Mouse (Mus musculus) kidney, postnatal 14 days (tissue): Measurements from ENCODE around the gene Rhoh.

Experiments
- DNase-seq: peaks from one replicate; pipeline ENCODE4 v3.0.0; 2022; ENCODE audit warnings: mixed read lengths

Rhoh gene

DNA sequence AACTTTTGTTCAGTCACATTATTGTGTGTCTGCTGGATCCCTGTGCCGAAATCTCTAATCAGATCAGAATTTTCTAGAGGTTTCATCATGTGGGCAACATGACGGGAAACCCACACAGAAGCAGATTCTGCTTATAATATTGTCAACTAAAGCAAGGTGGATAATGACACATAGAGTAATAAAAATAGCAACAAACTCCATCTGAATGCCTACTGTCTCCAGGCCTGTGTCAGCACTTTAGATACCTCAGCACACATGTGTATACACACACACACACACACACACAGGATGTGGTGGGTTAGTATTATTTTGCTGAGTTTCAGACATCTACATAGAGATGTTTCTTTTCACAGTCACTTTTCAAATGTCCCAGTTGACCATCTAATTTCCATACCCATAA, 36.7 kb downstream of the Rhoh start:
- DNase-seq, result no peak

DNA sequence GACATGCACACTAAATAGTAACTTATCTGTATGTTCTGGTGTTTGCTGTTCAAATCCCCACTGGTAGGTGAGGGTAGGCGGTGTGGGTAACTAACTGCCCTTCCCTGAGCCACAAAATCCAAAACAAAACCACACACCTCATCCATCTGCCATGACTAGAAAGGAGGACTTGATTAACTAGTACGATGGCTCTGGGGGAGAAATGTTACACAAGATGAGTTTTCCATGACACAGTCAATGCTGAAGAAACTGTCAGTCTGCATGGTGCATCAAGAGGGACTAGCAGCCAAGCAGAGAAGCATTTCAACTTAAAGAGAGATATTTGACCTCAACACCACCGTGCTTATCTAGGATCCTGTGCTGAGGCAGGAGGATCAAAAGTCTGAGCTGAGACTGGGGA, 37.7 kb downstream of the Rhoh start:
- DNase-seq, result no peak

DNA sequence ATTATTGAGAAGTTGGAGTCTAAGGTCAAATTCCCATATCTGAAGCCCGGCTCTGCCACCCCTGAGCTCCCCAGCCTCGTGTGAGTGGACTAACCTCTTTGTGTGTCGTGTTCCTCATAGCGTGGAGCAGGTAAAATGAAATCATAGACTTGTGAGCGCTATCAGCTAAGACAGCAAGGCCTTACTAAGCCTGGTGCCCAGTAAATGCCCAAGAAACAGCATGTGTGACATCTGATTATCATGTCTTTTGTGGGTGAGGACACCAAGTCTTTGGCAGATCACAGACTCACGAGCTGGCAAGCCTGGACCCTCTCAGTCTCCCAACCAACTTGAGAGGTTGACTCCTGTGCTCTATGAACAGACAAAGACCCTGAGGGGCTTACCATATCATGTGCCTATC, 39.1 kb downstream of the Rhoh start:
- no peak for DNase-seq

DNA sequence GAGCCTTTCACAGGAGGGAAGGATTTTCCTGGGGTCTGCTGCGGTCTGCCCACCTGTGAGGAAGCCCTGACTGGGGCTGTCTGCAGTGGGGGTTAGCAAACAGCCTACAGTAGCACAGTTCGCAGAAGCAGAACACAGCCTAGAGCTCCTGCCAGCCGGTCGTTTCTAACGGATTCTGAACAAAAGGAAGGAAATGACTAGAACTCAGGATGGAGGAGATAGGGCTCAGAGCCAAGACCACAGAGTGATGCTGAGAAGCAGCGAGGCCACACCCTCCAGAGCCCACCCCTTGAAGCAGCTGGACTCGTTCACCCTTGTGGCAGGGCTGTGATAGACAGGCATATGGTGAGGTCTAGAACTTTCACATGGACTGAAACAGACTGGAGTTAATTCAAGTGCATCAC, 39.9 kb downstream of the Rhoh start:
- peak; percentile 56 for DNase-seq

DNA sequence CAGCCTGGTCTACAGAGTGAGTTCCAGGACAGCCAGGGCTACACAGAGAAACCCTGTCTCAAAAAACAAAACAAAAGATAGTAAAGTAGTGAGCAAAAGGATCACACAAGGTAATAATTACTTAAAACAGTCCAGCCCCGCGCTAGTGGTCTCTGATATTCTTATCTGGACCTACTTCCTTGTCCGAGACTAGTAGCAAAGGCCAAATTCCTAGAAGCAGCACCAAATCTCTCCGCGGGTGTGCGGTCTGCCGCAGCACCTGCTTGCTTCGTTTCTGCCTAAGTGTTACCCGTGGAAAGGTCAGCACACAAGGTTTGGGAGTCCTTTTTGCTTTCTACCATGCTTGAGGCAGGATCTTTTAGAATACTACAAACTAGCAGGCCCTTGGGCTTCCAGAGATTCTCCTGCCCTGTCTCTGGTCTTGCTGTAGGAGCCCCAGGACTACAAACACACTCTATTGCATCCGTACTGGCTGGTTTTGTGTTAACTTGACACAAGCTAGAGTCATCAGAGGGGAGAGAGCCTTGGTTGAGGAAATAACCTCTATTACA, 40.9 kb downstream of the Rhoh start:
- DNase-seq, result no peak

DNA sequence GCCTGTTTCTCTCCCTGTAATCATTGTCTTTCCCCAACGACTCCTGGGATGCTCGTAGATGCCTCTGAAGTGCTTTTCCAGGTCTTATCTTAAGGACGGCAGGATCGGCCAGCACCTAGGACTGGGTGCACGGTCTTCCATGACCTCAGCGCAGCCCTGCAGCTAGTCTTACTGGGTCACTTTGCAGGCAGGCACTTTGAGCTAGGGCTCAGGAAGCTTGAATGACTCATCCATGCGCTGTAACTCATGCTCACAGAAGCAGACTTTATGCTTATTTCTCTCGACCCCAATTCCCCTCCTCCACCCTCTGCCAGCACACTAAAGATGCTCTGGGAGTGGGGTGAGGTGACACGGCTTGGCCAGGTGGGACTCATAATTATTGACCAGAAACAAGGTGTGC, 41.8 kb downstream of the Rhoh start:
- no peak for DNase-seq

DNA sequence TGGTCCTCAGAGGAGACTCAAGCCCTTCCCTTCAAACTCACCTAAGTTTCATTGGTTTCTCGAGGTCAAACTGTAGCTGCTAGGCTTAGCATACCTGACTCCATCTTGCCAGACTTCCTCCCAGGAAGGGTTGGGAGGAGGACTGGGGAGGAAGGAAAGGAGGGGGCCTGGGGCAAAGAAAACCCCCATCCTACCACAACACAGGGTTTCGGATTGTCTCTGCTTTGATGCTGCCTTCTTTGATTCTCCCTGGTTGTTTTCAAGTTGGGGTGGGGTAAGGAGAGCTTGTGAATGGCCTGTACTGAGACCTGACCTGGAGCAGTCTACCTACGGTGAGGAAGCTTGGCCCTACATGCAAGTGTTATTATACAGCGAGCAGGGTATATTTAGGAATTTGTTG, 43.5 kb downstream of the Rhoh start:
- no peak for DNase-seq

DNA sequence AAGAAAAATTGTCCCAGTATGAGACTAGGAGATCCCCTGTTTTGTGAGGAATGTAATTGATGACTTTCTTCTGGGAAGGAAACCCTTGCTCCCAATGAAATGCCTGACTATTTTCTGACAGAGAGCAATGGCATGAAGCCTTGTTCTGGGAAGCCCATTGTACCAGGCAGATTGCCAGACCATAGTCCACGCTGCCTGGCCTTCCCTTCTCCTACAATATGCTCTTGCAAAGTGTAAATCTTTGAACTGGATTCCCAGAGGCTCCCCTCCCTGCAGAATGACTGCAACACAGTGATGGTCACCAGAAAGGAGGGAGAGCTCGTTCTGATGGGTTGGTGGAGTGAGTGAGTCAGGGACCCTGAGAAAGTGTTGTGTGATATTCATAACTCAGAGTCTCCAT, 47.7 kb downstream of the Rhoh start:
- DNase-seq, result no peak

DNA sequence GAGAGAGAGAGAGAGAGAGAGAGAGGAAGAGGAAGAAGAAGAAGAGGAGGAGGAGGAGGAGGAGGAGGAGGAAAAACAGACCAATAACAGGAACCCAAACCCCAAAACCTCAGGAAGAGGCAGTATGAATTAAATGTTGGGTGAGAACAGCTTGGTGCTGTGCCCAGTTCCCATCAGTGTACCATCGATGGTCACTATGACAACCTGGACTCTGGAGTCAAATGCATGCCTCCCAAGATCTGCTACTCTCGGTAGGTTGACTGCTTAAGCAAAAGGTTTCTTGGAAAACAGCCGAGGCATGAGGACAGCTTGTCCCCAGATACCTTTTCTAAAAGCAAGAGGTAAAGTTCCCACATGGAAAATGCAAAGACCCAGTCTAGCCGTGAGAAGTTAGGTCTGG, 48.3 kb downstream of the Rhoh start:
- DNase-seq, result no peak

DNA sequence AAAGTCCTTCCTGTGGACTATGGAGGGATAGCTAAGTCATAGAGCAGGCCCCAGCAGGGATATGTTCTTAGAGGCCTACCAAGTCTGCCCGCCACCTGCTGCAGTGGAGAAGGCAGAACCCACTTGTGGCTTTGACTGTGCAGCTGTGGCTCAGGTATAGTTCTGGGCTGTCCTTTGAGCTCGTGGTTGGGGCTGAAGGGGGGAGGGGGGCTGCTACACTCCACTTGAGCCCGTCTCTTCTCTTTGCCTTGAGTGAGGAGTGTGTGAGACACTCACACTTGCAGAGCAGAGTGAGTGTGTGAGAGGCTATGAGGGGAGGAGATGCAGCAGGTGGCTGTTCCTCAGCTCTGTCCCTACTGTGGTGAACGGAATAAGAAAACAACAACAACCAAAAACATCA, 49.4 kb downstream of the Rhoh start:
- no peak for DNase-seq

DNA sequence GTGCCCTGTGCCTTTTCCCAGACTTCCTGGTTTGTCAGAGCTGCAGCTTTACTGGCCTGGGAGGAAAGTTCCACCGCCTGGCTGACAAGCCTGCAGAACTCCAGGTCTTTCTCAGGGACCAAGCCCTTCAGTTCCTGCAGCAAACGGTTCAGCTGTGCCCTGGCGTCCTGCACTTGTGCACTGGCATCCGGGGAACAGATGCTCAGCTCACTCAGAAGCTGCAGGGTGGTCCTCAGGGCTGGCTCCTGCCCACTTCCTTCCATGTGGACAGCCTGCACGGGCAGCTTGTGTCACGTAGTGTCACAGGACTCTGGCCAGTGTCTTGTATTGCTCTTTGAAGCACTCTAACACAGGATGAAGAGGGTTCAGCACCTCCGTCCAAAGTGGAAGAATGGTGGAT, 50.7 kb downstream of the Rhoh start:
- no peak for DNase-seq

DNA sequence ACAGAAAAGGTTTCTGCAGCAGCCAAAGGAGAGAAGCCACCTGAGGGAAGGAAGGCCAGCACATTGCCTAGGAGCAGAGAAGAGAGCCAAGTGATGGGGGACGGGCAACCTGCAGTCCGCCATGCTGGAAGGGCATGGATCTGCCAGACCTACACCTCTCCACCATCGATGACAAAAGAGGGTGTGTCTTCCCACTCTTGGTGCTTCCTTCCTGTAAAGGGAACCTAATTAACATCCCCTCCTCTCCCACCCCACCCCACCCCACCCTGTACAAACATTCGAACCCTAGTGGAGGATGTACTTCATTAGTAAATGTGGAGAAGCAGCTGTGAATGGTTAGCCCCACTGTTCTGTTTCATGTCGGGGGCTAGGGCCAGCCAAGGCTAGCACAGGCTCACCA, 51.2 kb downstream of the Rhoh start:
- no peak for DNase-seq

DNA sequence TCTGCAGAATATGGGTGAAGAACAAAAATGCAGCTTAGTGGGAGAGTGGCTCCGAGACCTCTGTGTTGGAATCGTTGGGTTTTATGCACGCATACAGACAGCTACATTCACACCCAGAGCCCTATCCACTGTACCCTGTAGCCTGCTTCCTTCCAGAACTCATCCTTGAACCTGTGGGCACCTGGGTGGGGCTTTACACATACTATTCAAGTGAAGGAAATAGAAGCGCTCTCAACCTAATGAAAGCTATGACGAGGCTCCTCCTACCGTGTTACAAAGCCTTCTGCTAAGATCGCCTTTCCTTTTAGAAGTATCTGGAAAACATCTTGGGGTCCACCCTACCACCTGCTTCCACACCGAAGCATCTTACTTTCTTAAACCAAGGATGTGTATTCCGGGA, 52.1 kb downstream of the Rhoh start:
- no peak for DNase-seq

DNA sequence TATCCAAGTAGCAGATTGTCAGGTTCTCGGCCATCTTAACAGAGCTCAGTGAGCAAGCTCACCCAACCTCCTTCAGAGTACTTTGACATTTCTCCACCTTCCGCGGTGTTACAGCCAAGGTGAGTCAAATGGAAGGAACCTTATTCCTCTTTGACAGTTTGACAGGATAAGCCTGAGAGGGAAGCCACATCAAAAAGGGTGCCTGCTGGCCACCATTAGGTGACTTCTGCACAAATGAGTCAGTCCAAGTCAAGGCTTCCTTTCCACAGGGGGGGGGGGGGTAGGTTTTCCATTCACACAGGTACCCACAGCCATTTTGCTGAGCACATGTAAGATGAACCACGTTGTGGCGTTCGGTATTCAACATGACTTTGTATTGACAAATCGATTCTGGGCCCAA, 53.3 kb downstream of the Rhoh start:
- no peak for DNase-seq

DNA sequence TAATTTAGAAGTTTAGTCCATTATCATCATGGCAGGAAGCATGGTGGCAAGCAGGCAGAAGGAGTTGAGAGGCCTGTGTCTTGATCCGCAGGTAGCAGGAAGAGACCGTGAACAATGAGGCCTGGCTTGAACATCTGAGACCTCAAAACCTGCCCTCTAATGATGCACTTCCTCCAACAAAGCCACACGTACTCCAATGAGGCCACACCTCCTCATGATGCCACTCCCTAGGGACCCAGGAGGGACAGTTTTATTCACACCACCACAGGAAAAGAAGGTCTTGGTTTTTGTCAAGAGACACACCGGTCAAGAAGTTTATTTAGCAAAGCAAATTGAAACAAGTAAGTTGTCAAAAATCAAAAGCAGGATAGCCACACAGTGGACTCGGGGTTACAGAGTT, 55.9 kb downstream of the Rhoh start:
- DNase-seq, result no peak

DNA sequence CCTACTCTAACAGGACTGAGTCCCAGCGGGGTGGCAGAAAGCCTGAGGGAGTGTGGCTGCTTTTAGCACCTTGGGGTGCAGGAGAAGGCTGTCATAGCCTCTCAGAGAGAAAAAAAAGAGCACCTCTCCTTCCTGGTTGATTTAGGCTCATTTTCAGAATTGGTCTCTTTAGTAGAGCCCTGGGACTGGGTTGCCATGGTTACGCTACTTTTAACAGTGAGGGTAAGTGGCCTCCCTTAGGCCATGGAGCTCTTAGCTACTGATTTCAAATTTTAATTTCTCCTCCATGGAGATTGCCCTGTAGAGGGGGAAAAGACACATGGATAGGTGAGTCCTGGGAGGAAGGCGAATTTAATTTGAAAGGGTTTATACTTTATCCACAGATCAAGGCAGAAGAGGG, 57.6 kb downstream of the Rhoh start:
- no peak for DNase-seq

DNA sequence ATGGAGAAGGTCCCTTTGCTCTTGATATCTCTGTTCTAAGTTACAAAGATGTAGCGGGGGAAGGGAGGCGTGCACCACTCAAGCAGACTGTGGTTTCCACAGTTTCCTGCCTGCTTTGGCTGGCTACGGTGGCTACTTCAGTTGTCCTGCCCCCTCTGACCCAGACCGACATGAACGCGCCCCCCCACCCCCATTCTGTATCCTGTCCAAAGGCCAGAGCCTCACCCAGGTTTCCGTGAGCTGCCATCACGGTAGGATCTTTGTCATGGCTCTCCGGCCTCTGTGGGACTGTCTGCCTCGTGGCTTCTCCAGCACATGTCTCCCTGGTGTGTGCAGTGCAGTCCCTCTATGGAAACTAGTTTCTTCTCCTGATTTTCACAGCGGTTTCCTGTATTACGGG, 58.3 kb downstream of the Rhoh start:
- peak; percentile 19 for DNase-seq

DNA sequence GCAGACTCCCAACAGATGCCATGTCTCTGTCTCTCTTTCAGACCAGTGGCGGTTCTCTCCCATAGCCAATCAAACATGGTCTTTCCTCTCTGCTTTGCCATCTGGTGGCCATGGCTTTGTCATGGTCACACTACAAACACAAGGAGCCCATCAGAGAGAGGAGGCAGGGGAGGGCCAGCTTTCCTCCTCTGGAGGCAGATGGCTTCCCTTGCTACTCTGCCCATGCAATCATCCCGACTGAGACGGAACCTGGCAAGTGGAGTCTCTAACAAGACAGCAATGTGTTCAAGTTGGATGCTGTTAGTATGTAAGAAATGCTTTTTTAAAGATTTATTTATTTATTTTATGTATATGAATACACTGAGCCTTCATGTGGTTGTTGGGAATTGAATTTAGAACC, 58.9 kb downstream of the Rhoh start:
- no peak for DNase-seq

DNA sequence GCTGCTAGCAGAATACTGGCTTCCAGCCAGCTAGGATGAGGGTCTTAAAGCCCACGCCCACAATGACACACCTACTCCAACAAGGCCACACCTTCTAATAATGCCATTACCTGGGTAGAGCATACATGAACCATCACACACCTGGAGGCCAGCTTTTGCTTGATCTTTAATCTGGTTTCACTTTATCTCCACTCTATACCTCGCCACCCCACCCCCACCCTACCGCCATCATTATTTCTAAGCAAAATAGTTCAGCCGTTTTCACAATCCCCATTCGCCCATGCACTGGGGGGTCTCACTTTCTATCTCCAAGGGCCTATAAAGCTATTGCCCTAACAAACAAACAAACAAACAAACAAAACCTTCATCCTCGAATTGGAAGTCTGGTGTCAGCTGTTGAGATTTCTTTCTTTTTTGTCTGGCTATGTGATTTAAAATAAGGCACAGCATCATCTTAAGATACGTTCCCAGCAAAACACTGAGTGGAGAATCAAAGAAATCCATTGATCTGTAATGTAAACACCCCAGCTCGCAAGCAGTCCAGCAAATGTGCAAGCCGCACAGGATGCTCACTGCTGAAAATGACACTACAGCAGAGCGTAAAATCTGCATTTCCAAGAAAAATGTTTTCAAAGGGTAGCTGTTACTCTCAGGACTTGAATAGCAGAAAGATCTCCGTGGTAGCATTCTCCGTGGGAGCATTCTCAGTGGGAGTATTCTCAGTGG, 59.9 kb downstream of the Rhoh start:
- no peak for DNase-seq

DNA sequence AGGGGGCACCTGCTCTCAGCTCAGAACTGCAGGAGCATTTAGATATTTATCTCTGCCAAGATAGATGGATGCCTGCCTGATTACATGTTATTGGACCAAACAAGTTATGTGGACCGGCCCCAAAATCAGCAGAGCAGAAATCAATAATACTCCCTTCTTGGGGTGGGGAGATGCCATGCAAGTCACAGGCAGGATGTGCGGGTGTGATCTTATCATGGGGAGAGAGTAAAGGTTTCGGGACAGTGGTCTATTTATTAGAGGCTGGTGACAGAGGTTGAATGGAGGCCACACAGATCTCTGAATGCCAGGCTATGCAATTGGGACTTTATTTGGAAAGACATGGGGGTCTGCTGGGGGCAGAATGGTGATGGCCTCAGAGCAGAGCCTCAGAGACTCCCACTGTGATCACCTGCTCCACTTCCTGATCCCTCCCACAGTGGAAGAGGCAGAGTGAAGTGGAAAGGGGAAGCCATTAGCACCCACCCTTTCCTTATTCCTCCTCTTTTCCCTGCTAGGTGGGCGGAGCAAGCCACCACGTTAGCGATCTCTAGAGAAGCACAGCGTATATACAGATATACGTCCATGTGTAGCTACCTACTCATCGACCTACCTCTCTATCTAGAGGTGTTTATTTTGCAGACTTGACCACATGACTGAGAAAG, 60.6 kb downstream of the Rhoh start:
- DNase-seq, result no peak

DNA sequence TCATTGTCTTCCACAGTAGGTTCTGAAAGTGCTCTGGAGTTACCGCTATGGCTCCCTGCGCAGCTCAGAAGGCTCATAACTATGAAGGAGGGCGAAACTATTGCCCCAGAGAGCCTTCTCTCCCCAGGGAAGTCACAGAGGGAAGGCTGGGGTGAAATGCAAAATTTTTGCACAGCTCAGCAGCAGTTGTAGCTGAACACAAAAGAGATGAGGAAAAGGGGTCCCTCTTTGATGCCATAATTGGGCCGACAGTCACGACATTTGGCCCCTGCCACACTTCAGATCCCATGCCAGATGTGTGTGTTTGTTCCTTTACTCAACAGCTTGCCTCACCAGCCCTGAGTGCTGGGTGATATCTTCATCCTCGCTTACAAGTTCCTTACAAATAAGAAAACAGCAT, 65.7 kb downstream of the Rhoh start:
- DNase-seq, result no peak

DNA sequence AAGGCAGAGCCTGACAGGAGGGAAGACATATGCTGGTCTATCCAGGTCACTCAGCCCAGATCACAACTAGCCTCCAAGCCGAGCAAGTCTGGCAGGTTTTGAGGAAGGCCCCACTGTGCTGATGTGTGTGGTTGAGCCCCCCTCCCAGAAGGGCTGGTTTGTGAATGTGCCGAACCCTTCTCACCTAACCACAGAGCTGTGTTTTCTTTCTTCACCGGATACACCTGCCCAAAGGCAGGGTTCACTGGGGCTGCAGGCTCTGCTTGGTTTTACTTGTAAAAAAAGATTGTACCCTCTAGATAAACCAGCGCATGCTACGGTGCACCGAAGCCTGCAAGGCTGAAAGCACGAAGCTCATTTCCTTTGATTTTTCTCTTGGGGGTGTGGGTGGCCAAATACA, 68.1 kb downstream of the Rhoh start:
- no peak for DNase-seq

DNA sequence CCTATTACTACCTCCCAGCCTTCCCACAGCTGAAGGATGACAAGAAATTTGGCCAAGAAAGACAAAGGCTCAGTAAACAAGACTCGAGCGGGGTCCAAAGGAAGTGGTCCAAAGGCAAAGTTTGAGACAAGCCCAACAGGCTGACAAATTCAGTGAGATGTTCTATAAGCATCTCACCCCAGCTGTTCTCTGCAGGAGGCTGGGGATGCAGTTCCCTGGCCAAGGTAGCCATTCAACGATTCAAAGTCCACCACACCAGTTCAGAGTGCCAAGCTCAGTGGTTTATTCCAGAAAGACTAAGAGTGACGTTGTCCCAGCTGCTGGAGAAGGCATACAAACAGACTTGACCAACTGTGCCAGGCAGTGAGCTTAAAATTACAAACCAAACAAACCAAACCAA, 69.2 kb downstream of the Rhoh start:
- no peak for DNase-seq

DNA sequence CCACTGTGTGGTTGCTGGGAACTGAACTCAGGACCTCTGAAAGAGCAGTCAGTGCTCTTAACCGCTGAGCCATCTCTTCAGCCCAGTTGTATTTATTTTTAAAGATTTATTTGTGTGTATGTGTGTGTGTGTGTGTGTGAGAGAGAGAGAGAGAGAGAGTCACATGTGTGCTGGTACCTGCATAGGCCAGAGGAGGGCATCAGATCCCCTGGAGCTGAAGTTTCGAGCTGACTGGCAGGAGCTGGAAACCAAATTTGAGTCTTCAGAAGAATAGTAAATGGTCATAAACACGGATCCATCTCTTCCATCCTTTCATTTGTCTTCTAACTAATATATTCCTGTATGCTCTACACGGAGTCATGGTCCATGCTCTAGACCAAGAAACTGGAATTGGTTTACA, 72.2 kb downstream of the Rhoh start:
- DNase-seq, result no peak

DNA sequence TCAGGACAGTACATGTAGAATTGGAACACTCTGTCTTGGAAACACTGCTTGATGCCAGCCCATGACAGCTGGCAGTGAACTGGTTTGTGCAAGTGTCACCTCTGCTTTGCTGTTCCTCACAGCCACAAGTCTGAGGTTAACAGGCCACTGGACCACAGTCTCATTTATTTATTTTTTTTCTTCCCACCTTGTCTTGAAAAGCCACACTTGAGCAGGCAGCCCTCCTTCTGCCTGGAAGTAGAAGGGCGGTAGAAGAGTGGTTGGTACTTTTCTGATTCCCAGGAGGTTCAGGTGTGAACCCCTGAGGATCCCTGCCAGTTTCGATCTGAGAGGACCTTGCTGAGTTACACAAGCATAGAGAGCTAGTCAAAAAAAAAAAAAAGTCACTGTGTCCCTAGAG, 72.8 kb downstream of the Rhoh start:
- no peak for DNase-seq
